Mouse (Mus musculus): Measurements from ENCODE around the gene Hmgn1.

- TF ChIP-seq GATA1 (IDR thresholded peaks at IDR 0.05; ENCODE audit: borderline replicate concordance, low read length) (no peak), FLI1 (IDR thresholded peaks at IDR 0.05; ENCODE audit: low read length) (no peak)
Observed at GRCm38 (mm10) chr16:96127288-96127656, 257 bp downstream of the Hmgn1 start.
